In the genomic region with DNA sequence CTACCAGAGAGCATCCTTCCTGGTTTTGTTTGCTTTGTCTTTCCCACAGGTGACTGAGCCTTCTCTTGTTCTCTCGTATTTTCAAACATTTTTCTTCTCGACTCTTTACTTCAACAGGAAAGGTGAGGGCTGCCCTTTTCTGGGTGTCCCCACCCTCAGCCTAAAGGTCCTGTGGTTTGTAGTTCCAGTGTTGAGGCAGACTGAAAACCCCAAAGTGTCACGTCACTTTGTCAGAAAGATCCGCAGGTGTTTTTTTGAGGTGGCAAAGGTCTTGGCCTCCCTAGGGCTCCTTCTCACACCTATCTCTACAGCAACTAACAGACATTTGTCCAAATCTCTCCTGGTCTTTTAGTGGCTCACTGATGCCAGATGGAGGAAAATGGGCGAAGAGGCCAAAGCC, we compare ENCODE assay signal across 24 mouse cellular contexts.
A peak's percentile ranks its signal among the peaks of the same experiment; 100 is the strongest.
DNase-seq lines count a peak whose midpoint lies in the region.
"Had no signal": no experiment of that assay in that cellular context is flagged by ENCODE, and none has a peak within 500 bp of the region (broad histone marks: within the 10 kb centered on the region; RNA-seq: fewer than 3 reads in every experiment).

No protein-coding gene starts in this region.

- DNase-seq in heart, adult 11 months, result peak; percentile 76
- DNase-seq in heart, embryonic 10.5 days (ENCODE audit: low spot score), result no peak
- DNase-seq in T-cell, adult 2 months (ENCODE audit: low spot score), result peak; percentile 66
- DNase-seq in natural killer cell, adult 2 months (ENCODE audit: low spot score in 2 of 2), result peak; percentile 20 to 23
- peak; percentile 43 for DNase-seq in thymus, postnatal 25 days
- no peak for DNase-seq in left cerebral cortex, adult 9 months (ENCODE audit: low spot score in 2 of 2)
- DNase-seq in kidney, postnatal 14 days, result no peak
- DNase-seq in gastrocnemius, adult 8-10 months (ENCODE audit: low spot score in 2 of 2), result no peak
- DNase-seq: adrenal gland, adult 8-10 months; cerebellum, adult 2 months; cerebellum, postnatal 25 days; kidney, adult 9 months; kidney, postnatal 10 days; left cerebral cortex, postnatal 4 days; liver, embryonic 13.5 days; lung, adult 18-20 months had no signal

- no peaks in the 10 kb centered on the region for H3K9me3 ChIP-seq in heart, embryonic 10.5 days
- H3K9me3 ChIP-seq: forebrain, embryonic 13.5 days; heart, embryonic 15.5 days; hindbrain, embryonic 12.5 days; liver, embryonic 13.5 days; midbrain, embryonic 15.5 days; neural tube, embryonic 13.5 days; stomach, embryonic 15.5 days had no signal

- no peaks in the 10 kb centered on the region for H3K4me1 ChIP-seq in heart, embryonic 10.5 days
- H3K4me1 ChIP-seq: forebrain, embryonic 13.5 days; heart, embryonic 15.5 days; hindbrain, embryonic 12.5 days; liver, embryonic 13.5 days; midbrain, embryonic 15.5 days; neural tube, embryonic 13.5 days; stomach, embryonic 15.5 days had no signal

- WGBS in heart, embryonic 10.5 days, result 76% methylated on average over 5 of the region's 5 CpGs

- H3K27me3 ChIP-seq in heart, embryonic 10.5 days (ENCODE audit: insufficient read depth, poor library complexity, severe bottlenecking), result no peaks in the 10 kb centered on the region
- H3K27me3 ChIP-seq: forebrain, embryonic 13.5 days; heart, embryonic 15.5 days; hindbrain, embryonic 12.5 days; liver, embryonic 13.5 days; midbrain, embryonic 15.5 days; neural tube, embryonic 13.5 days; stomach, embryonic 15.5 days had no signal

- H3K4me3 ChIP-seq in heart, embryonic 10.5 days, result no peak overlapping the region
- H3K4me3 ChIP-seq: forebrain, embryonic 13.5 days; heart, embryonic 15.5 days; hindbrain, embryonic 12.5 days; layer of hippocampus, adult 2 months; liver, embryonic 13.5 days; midbrain, embryonic 15.5 days; neural tube, embryonic 13.5 days; stomach, embryonic 15.5 days had no signal

- no peaks in the 10 kb centered on the region for H3K36me3 ChIP-seq in heart, embryonic 10.5 days
- H3K36me3 ChIP-seq: heart, embryonic 15.5 days; hindbrain, embryonic 12.5 days; liver, embryonic 13.5 days; midbrain, embryonic 15.5 days; neural tube, embryonic 13.5 days; stomach, embryonic 15.5 days had no signal

- H3K27ac ChIP-seq in heart, embryonic 10.5 days, result no peak overlapping the region
- H3K27ac ChIP-seq: forebrain, embryonic 13.5 days; heart, embryonic 15.5 days; hindbrain, embryonic 12.5 days; hindbrain, postnatal 0 days; layer of hippocampus, adult 2 months; liver, embryonic 13.5 days; midbrain, embryonic 15.5 days; neural tube, embryonic 13.5 days; stomach, embryonic 15.5 days had no signal

Comparison
In these comparisons a context has a peak if more than half of its experiments do, and no peak if none do; other contexts are left out.
1. DNase-seq: peak in heart, adult 11 months (single experiment), T-cell, adult 2 months (single experiment), natural killer cell, adult 2 months (2 of 2) and thymus, postnatal 25 days (single experiment); none in heart, embryonic 10.5 days (single experiment), left cerebral cortex, adult 9 months (0 of 2), kidney, postnatal 14 days (single experiment) and gastrocnemius, adult 8-10 months (0 of 2).